Mouse (Mus musculus): ENCODE measurements around the gene Gm20683.
A peak's percentile ranks its signal among the peaks of the same experiment; 100 is the strongest.
"Not testable (repeated sequence)": the region's sequence is repeated elsewhere in the genome, so short reads cannot be mapped to it uniquely, and the experiment has no call there.

Gene Gm20683

GRCm38 (mm10) chr17:25828223-25828594 lies 13.4 kb downstream of the Gm20683 start:
- DNase-seq (ENCODE audit: low read depth, low spot score), result no peak

DNA sequence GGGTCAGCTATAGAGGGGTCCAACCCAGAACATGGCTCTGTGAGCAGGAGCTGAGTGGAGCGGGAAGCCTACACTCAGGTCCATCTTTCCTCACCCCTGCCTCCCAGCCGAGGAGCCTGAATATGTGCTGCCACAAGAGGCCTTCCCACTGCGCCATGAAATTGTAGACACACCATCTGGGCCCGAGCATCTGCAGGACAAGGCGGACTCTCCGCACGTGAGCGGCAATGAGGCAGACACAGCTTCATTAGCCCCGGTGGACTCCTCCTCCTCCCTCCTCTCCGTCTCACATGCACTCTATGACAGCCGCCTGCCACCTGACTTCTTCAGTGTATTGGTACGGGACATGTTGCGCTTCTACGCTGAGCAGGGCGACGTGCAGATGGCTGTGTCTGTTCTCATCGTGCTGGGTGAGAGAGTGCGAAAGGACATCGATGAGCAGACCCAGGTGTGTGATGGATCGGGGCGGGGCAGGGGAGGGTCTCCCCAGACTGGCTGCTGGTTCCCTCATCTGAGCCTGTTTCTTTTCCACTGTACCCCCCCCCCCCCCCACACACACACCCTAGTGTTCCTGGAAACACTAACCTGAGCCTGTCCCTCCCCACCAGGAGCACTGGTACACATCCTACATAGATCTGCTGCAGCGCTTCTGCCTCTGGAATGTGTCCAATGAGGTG lies 13.9 kb downstream of the Gm20683 start:
- peak; percentile 38 for DNase-seq (ENCODE audit: low read depth, low spot score)

DNA sequence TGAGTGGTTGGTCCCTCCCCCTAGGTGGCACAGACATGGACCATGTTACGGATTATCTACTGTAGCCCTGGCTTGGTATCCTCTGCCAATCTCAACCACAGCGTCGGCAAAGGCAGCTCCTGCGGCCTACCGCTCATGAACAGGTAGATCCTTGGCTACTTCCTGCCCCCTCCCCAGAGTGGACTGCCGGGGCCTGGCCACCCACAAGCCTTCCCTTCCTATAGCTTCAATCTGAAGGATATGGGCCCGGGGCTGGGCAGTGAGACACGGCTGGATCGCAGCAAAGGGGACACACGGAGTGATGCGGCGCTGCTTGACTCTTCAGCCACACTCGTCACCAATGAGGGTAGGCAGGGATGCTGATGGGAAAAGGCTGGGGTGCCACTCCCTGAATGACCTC lies 14.6 kb downstream of the Gm20683 start:
- DNase-seq (ENCODE audit: low read depth, low spot score), result no peak

- DNase-seq (ENCODE audit: low read depth, low spot score), result no peak
Measured at GRCm38 (mm10) chr17:25825984-25826570, 15.5 kb downstream of the Gm20683 start.

DNA sequence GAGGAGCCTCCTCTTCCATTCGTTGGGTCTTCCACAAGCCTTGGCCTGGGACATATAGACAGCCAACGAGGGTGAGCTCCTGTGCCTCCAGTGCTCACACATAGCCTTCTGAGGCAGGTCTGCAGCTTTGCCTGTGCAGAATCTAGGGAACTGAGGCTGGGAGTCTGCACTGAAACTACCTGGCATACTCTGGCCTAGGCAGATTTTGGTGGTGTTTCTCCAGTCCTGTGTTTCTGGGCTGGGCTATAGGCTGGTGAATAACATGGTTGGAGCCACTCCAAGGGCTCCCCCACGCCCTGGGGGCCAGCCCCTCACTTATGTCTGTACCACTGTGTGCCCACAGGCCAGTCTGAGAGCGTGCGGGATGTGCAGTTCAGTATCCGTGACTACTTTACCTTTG lies 16.3 kb downstream of the Gm20683 start:
- no peak for DNase-seq (ENCODE audit: low read depth, low spot score)

GRCm38 (mm10) chr17:25824362-25825142 lies 17.0 kb downstream of the Gm20683 start:
- peak; percentile 54 for DNase-seq (ENCODE audit: low read depth, low spot score)

- peak; percentile 94 for DNase-seq (ENCODE audit: low read depth, low spot score)
Measured at GRCm38 (mm10) chr17:25823452-25823851, 18.1 kb downstream of the Gm20683 start, which contains the start of gene Wdr24. TSS of gene Wdr24 (plus strand) at chr17:25823627.

GRCm38 (mm10) chr17:25818851-25819780 lies 22.4 kb downstream of the Gm20683 start:
- peak; percentile 86 for DNase-seq (ENCODE audit: low read depth, low spot score)

DNA sequence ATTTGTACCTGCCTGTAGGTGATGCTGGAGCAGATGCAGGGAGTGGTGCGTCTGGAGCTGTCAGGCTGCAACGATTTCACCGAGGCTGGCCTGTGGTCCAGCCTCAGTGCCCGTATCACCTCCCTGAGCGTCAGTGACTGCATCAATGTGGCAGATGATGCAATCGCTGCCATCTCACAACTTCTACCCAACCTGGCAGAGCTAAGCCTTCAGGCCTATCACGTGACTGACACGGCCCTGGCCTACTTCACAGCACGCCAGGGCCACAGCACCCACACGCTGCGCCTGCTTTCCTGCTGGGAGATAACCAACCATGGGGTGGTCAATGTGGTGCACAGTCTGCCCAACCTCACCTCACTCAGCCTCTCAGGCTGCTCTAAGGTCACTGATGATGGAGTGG lies 23.9 kb downstream of the Gm20683 start:
- no peak for DNase-seq (ENCODE audit: low read depth, low spot score)

DNA sequence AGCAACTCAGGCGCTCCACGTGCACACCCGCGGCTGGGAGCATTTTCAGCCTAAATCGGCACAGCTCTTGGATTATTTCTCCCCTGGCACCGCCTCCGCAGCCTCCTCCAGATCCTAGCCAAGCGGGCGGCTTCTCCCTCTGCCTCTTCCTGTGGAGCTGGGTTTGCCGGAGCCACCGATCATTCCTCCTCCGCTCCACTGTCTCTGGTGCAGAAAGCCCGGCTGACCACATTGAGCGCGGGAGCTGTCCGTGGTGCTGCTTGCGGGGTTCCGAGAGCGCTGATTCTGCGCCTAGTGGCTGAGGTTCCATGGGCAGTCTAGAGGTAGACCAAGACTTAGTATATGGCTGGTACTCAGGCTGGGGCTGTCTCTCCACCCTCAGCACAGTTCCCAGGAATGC lies 28.1 kb downstream of the Gm20683 start:
- DNase-seq (ENCODE audit: low read depth, low spot score), result peak; percentile 96

DNA sequence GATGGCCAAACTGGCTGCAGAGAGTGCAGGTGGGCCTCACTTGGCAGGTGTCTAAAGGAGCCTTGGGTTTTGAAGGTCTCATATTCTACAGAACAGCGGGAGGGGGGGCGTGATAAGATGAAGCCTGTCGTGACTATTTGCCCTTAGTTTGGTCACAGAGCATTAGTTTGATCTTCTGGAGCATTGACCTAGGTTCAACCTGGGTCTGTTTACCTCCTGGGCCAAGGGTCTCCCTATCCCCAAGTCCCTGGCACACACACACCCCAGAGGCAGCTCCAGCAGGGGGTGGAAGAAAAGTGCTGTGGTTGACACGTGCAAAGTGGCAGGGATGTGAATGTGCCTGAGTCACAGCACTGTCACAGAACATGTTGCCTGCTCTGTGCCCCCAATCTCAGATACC lies 30.7 kb downstream of the Gm20683 start:
- no peak for DNase-seq (ENCODE audit: low read depth, low spot score)

GRCm38 (mm10) chr17:25809606-25810340 lies 31.8 kb downstream of the Gm20683 start:
- no peak for DNase-seq (ENCODE audit: low read depth, low spot score)

GRCm38 (mm10) chr17:25808789-25809605 lies 32.6 kb downstream of the Gm20683 start, which contains the start of gene Fbxl16:
TSS of gene Fbxl16 (plus strand) at chr17:25809085.
- DNase-seq (ENCODE audit: low read depth, low spot score), result peak; percentile 96

GRCm38 (mm10) chr17:25808028-25808427 lies 33.5 kb downstream of the Gm20683 start:
- no peak for DNase-seq (ENCODE audit: low read depth, low spot score)

GRCm38 (mm10) chr17:25807452-25807851 lies 34.1 kb downstream of the Gm20683 start:
- DNase-seq (ENCODE audit: low read depth, low spot score), result not testable (repeated sequence)

GRCm38 (mm10) chr17:25806507-25806906 lies 35.1 kb downstream of the Gm20683 start:
- no peak for DNase-seq (ENCODE audit: low read depth, low spot score)

DNA sequence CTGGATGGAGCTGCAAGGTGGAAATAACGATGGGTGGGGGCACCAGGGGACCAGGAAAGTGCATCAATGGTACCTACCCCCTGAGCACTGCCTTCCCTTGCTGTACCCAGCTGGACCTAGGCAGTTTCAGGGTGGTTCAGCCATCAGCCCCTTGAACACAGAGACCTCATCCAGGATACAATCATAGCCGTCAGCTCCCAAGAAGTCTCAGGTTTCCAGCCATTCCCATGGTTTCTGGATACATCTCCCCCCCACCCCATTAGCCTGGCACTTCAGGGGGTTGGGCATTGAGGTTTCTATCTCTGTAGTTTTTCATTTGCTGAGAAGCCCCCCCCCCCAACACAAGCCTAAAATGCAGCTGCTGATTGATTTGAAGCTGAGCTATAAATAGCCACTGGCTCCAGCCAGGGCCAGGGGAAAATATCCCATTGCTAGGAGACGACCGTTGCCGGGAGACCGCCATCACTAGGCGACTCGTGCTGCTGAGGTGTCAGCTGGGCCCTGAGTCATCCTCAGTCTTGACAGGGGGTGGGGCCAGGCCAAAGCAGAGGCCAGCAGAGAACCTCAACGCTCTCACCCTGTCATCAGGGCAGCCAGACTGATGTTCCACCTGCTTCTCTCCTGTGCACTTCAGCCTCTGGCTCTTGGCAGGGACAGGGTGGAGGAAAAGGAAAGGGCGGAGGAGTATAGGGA lies 38.6 kb downstream of the Gm20683 start:
- DNase-seq (ENCODE audit: low read depth, low spot score), result peak; percentile 39

DNA sequence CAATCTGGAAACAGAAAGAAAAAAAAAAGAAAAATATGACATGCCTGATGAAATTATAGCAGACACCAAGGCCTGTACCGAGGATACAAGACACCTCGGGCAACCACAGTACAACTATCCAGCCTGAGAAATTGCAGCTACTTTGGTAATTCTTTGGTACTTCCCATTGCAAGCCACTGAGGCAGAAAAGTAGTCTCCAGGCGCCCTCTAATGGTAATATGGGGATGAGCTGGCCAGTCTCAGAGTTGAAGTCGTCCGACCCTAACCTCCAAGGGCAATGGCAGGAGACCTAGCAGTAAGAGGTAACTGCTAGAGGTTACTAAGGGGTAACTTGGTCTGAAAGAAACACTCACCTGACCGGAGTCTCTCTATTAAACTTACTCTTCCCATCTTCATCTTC lies 40.5 kb downstream of the Gm20683 start:
- DNase-seq (ENCODE audit: low read depth, low spot score), result peak; percentile 82

- peak; percentile 90 for DNase-seq (ENCODE audit: low read depth, low spot score)
Measured at GRCm38 (mm10) chr17:25796951-25797369, 44.6 kb downstream of the Gm20683 start, which contains the start of gene Metrn. TSS of gene Metrn (minus strand) at chr17:25797136.

Measured in ZHBTc4 (cell line).